Mouse (Mus musculus) olfactory bulb, adult 2 months (tissue): ENCODE data around the gene Plpp4.

Source experiments
- CTCF ChIP-seq: fragments of 200-500 bp; IDR thresholded peaks from 2 replicates; pipeline ENCODE4 v1.5.1; 2012; ENCODE audit warnings: low read depth, mild to moderate bottlenecking, low read length, moderate library complexity; ENCODE audit not compliant: insufficient read depth
- POLR2A ChIP-seq: fragments of 200-500 bp; IDR thresholded peaks from 2 replicates; pipeline ENCODE4 v1.6.1; 2012; ENCODE audit warnings: mild to moderate bottlenecking, low read depth, low read length, moderate library complexity; ENCODE audit not compliant: insufficient read depth

GRCm38 (mm10) chr7:129308661-129309060 lies 51.8 kb downstream of the Plpp4 start:
- TF ChIP-seq CTCF = no peak
- no peak for TF ChIP-seq POLR2A
